Mouse (Mus musculus) C2C12 (cell line): ENCODE measurements around the gene H2-DMa. TPM values are rescaled to one million over a fixed set of nuclear protein-coding genes. Genes with fewer than 3 reads are reported as not detected.

Experiments used
- H3K27me3 ChIP-seq: one replicate; pipeline ENCODE4 v1.6.1; 2011; ENCODE audit not compliant: control insufficient read depth, insufficient read depth, insufficient read length
- H3K36me3 ChIP-seq: one replicate; pipeline ENCODE4 v1.6.1; 2011; ENCODE audit not compliant: control insufficient read depth, insufficient read depth
- H3K4me3 ChIP-seq: one replicate; pipeline ENCODE4 v1.5.1; 2011; ENCODE audit warnings: mild to moderate bottlenecking, control low read depth; ENCODE audit not compliant: poor library complexity, insufficient read depth, severe bottlenecking
- H3K79me2 ChIP-seq: one replicate; pipeline ENCODE4 v1.6.1; 2011; ENCODE audit not compliant: control insufficient read depth, insufficient read depth
- H3K79me3 ChIP-seq: one replicate; pipeline ENCODE4 v1.6.1; 2011; ENCODE audit warnings: low read depth, control low read depth
- H3ac ChIP-seq: one replicate; pipeline ENCODE3; 2011; ENCODE audit warnings: low read depth; ENCODE audit not compliant: control insufficient read depth, insufficient read length
- CEBPB ChIP-seq: IDR thresholded peaks from one replicate; pipeline ENCODE4 v1.6.1; 2011; ENCODE audit warnings: low read depth, mild to moderate bottlenecking, control low read depth, moderate library complexity
- CTCF ChIP-seq: IDR thresholded peaks from one replicate; pipeline ENCODE4 v1.5.1; 2011; ENCODE audit not compliant: control insufficient read depth, insufficient read depth, insufficient read length
- FOSL1 ChIP-seq: IDR thresholded peaks from one replicate; pipeline ENCODE4 v1.8.0; 2011; ENCODE audit warnings: mild to moderate bottlenecking, low read length; ENCODE audit not compliant: poor library complexity, insufficient read depth, severe bottlenecking
- MAX ChIP-seq: IDR thresholded peaks from one replicate; pipeline ENCODE4 v1.6.1; 2011; ENCODE audit warnings: mild to moderate bottlenecking, control low read depth
- MYOD1 ChIP-seq: IDR thresholded peaks from one replicate; pipeline ENCODE4 v1.6.1; 2011; ENCODE audit warnings: low read depth; ENCODE audit not compliant: control insufficient read depth, insufficient read length
- MYOG ChIP-seq: IDR thresholded peaks from one replicate; pipeline ENCODE4 v1.6.1; 2011; ENCODE audit not compliant: control insufficient read depth, insufficient read length; ENCODE audit errors: extremely low read depth
- USF1 ChIP-seq: IDR thresholded peaks from one replicate; pipeline ENCODE4 v1.6.1; 2011; ENCODE audit warnings: low read depth, mild to moderate bottlenecking, control low read depth, moderate library complexity
- polyA plus RNA-seq: library from polyadenylated mRNA; unstranded; fragments of >200 nt; fragmentation: generic; extraction: Trizol; gene quantifications from one replicate; pipeline ENCODE4 v1.2.1, GENCODE M21; 2012; ENCODE audit warnings: missing spikeins

H2-DMa gene
- polyA plus RNA-seq, 1 experiment, result 5.2 TPM

- H3K79me3 ChIP-seq, result no peaks in the 10 kb centered on the region
- peaks cover 9% of the 10 kb centered on the region for H3K27me3 ChIP-seq
- no peak overlapping the region for H3K4me3 ChIP-seq
- H3K79me2 ChIP-seq, result no peaks in the 10 kb centered on the region
- no peak overlapping the region for H3ac ChIP-seq
- H3K36me3 ChIP-seq, result no peaks in the 10 kb centered on the region
- TF ChIP-seq CEBPB (no peak), CTCF (no peak), MYOD1 (no peak), MYOG (no peak), USF1 (no peak), FOSL1 (no peak), MAX (no peak)
Measured at GRCm38 (mm10) chr17:34099531-34099930, 19.8 kb upstream of the H2-DMa start.

- no peak overlapping the region for H3K4me3 ChIP-seq
- no peaks in the 10 kb centered on the region for H3K79me2 ChIP-seq
- no peaks in the 10 kb centered on the region for H3K79me3 ChIP-seq
- H3K27me3 ChIP-seq, result peaks cover 9% of the 10 kb centered on the region
- H3K36me3 ChIP-seq, result no peaks in the 10 kb centered on the region
- no peak for TF ChIP-seq CTCF
- TF ChIP-seq MYOD1, result no peak
- TF ChIP-seq MAX, result no peak
- no peak for TF ChIP-seq USF1
- no peak for TF ChIP-seq MYOG
- TF ChIP-seq CEBPB, result no peak
- no peak overlapping the region for H3ac ChIP-seq
Measured at GRCm38 (mm10) chr17:34101185-34101584, 18.2 kb upstream of the H2-DMa start.

GRCm38 (mm10) chr17:34101604-34102032 lies 17.7 kb upstream of the H2-DMa start:
- Histone ChIP-seq H3K27me3 (peaks cover 9% of the 10 kb centered on the region), H3K79me3 (no peaks in the 10 kb centered on the region), H3K36me3 (no peaks in the 10 kb centered on the region), H3K4me3 (no peak overlapping the region), H3K79me2 (no peaks in the 10 kb centered on the region), H3ac (peak overlapping the region; percentile 14)
- TF ChIP-seq MYOD1, result no peak
- TF ChIP-seq CTCF, result peak; percentile 33

GRCm38 (mm10) chr17:34102831-34103230 lies 16.5 kb upstream of the H2-DMa start:
- TF ChIP-seq MYOG (no peak), MYOD1 (no peak), CTCF (no peak), MAX (no peak), FOSL1 (no peak), USF1 (no peak)

GRCm38 (mm10) chr17:34104804-34105203 lies 14.5 kb upstream of the H2-DMa start:
- Histone ChIP-seq H3ac (no peak overlapping the region), H3K4me3 (no peak overlapping the region), H3K79me2 (no peaks in the 10 kb centered on the region), H3K27me3 (peaks cover 4% of the 10 kb centered on the region), H3K79me3 (no peaks in the 10 kb centered on the region), H3K36me3 (peaks cover 7% of the 10 kb centered on the region)
- TF ChIP-seq MAX (no peak), FOSL1 (no peak), CEBPB (no peak)

More at GRCm38 (mm10) chr17:34102831-34103230, 16.5 kb upstream of the H2-DMa start:
- no peak overlapping the region for H3ac ChIP-seq
- no peaks in the 10 kb centered on the region for H3K79me3 ChIP-seq
- H3K79me2 ChIP-seq, result no peaks in the 10 kb centered on the region
- no peaks in the 10 kb centered on the region for H3K36me3 ChIP-seq
- H3K4me3 ChIP-seq, result no peak overlapping the region
- H3K27me3 ChIP-seq, result peaks cover 9% of the 10 kb centered on the region

GRCm38 (mm10) chr17:34106555-34106954 lies 12.8 kb upstream of the H2-DMa start:
- peaks cover 24% of the 10 kb centered on the region for H3K36me3 ChIP-seq
- H3ac ChIP-seq, result no peak overlapping the region
- no peaks in the 10 kb centered on the region for H3K27me3 ChIP-seq
- H3K79me3 ChIP-seq, result no peaks in the 10 kb centered on the region
- no peak for TF ChIP-seq CEBPB
- TF ChIP-seq MYOG, result no peak
- TF ChIP-seq FOSL1, result no peak
- TF ChIP-seq USF1, result no peak
- no peak for TF ChIP-seq MAX
- no peak for TF ChIP-seq CTCF
- TF ChIP-seq MYOD1, result no peak
- no peak overlapping the region for H3K4me3 ChIP-seq
- H3K79me2 ChIP-seq, result no peaks in the 10 kb centered on the region
